Mouse (Mus musculus) embryonic facial prominence, embryonic 12.5 days (tissue): ENCODE measurements at regions not wholly inside any gene's neighbourhood (a gene's known extent, or its start where the extent isn't known, plus 50 kb on each side); places are given as distances from the start of the nearest gene placed in this dataset.
"Not testable (repeated sequence)": the region's sequence is repeated elsewhere in the genome, so short reads cannot be mapped to it uniquely, and the experiment has no call there.

ENCODE experiments used
- ATAC-seq: fragments of 200-750 bp; cut with Nextera tagmentation; 2 replicates; pipeline ENCODE4 v1.8.0; 2017; ENCODE audit not compliant: insufficient number of reproducible peaks, insufficient read depth, low FRiP score, low TSS enrichment
- H3K27ac ChIP-seq: fragments of 300-500 bp; sonication (generic); 2 replicates; pipeline ENCODE4 v1.5.1; 2016; ENCODE audit warnings: mild to moderate bottlenecking
- H3K27me3 ChIP-seq: fragments of 300-500 bp; sonication (generic); 2 replicates; pipeline ENCODE4 v1.6.1; 2016; ENCODE audit warnings: mild to moderate bottlenecking, moderate library complexity
- H3K36me3 ChIP-seq: fragments of 300-500 bp; sonication (generic); 2 replicates; pipeline ENCODE4 v1.6.1; 2016; ENCODE audit warnings: mild to moderate bottlenecking
- H3K4me1 ChIP-seq: fragments of 300-500 bp; sonication (generic); 2 replicates; pipeline ENCODE4 v1.6.1; 2016
- H3K4me2 ChIP-seq: fragments of 300-500 bp; sonication (generic); replicated peaks from 2 replicates; pipeline ENCODE4 v1.6.1; 2016; ENCODE audit warnings: mild to moderate bottlenecking, moderate library complexity
- H3K4me3 ChIP-seq: fragments of 300-500 bp; sonication (generic); 2 replicates; pipeline ENCODE4 v1.5.1; 2016; ENCODE audit warnings: mild to moderate bottlenecking
- H3K9ac ChIP-seq: fragments of 300-500 bp; sonication (generic); 2 replicates; pipeline ENCODE4 v1.6.1; 2016; ENCODE audit warnings: mild to moderate bottlenecking, moderate library complexity
- H3K9me3 ChIP-seq: fragments of 300-500 bp; sonication (generic); 2 replicates; pipeline ENCODE4 v1.6.1; 2016; ENCODE audit warnings: mild to moderate bottlenecking, moderate library complexity
- WGBS: fragments of 180-500 bp; shearing (Covaris S2); methylation state at CpG from one replicate; pipeline ENCODE4 v1.1.7; 2016; 5-methylcytosine and 5-hydroxymethylcytosine counted together

DNA sequence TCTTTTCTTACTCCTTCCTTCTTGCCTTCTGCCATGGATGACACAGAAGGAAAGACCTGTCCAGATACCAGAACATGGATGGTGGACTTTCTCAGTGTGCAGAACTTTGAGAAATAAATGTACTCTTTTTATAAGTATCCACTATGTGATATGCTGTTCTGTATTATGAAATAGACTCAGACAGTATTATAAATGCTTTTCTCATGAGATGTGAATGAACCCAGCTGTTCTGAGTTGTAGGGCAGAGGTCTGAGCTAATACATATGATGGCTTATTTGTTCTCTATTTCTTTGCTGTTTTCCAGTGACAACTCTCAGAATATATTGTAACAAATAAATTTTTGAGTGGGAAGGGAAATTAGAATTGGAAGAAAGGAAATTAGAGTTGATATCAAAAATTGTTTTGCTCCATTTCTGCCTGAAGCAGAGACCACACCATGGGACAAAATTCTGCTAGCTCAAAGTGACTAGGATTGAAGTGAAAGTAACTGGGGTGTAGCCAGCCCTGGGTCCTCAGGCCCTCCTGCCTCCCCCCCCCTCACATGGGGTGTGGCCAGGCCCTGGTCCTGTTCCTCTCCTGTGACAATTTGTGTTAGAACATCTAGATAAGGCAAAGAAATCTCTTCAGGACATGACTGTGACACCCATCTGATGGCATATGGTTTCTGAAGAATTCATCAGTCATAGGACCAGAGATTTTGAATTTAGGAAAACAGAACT, 164.5 kb downstream of the Mterf1b start:
- H3K9me3 ChIP-seq, H3K27me3 ChIP-seq, H3K27ac ChIP-seq, ATAC-seq, H3K4me2 ChIP-seq, H3K36me3 ChIP-seq, H3K4me3 ChIP-seq, H3K9ac ChIP-seq: not testable (repeated sequence)
- peaks cover 19% of the 10 kb centered on the region; the same call in 1 of the 2 replicates for H3K4me1 ChIP-seq

DNA sequence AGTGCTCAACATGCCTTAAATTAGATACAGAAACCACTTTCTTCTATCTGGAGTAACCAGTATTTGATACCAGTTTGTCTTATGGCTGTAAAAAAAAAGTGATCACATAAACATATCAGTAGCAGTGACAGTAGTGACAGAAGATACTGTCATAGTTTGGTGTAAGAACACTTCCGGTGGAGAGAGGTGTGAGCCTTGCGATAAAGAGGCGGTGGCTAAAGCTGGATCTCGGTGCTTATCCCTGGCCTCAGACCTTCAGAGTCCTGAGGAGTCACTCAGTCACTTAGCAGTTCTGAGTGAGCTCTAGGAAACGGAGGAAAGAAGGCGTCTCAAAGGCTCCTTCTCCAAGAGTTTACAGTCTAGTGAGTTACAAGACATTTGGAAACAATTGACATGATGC, 169.4 kb downstream of the Mterf1b start:
- not testable (repeated sequence) for H3K27ac ChIP-seq, H3K27me3 ChIP-seq, H3K4me3 ChIP-seq, H3K4me1 ChIP-seq, H3K9ac ChIP-seq, H3K4me2 ChIP-seq, H3K36me3 ChIP-seq, ATAC-seq, H3K9me3 ChIP-seq
- WGBS, result 85% methylated on average over 6 of the region's 6 CpGs

DNA sequence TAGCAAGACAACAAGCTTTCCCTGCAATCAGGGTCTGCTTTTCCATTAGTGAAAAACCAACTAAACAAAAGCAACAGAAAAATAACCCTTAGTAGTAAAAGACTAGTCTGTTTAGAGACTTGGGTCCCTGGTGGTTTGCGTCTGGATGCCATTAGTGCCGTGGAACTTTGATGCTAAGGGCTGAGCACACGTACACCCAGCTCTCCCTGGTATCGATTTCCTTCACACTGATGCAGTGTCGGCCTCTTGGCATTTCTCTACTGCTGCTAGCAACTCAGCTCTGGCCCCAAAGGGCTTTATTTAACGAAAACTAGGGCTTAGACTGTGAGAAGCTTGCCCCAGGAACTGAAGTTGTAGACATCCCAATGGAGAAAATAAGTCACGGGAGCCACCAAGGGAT, 192.6 kb downstream of the Mterf1b start:
- H3K4me3 ChIP-seq, ATAC-seq, H3K9me3 ChIP-seq, H3K27ac ChIP-seq, H3K4me2 ChIP-seq, H3K36me3 ChIP-seq, H3K4me1 ChIP-seq, H3K9ac ChIP-seq, H3K27me3 ChIP-seq: not testable (repeated sequence)
- WGBS, result 15% methylated on average over 7 of the region's 7 CpGs

DNA sequence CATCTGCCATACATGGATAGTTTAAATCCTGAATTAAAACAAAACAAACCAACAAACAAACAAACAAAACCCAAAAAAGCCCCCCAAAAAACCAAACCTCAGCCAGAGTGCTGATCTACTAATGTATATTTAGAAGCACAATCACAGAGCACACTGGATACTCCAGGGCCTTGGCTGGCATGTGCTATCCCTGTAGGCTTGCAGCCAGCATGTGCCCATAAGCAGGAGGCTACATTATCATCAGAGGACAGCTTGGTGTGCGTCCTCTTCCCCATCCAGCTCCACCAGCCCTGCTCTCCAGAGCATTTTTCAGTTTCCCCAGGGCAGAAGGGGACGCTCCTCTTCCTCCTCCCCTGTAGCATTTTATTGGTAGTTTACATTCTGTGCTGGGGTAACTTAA, 198.9 kb downstream of the Mterf1b start:
- Histone ChIP-seq H3K4me2 (no peak overlapping the region), H3K36me3 (no peaks in the 10 kb centered on the region), H3K27me3 (no peaks in the 10 kb centered on the region), H3K9ac (no peak overlapping the region), H3K9me3 (no peaks in the 10 kb centered on the region), H3K4me3 (no peak overlapping the region), H3K4me1 (no peaks in the 10 kb centered on the region), H3K27ac (no peak overlapping the region)
- no peak for ATAC-seq
- 68% methylated on average over 2 of the region's 2 CpGs for WGBS

DNA sequence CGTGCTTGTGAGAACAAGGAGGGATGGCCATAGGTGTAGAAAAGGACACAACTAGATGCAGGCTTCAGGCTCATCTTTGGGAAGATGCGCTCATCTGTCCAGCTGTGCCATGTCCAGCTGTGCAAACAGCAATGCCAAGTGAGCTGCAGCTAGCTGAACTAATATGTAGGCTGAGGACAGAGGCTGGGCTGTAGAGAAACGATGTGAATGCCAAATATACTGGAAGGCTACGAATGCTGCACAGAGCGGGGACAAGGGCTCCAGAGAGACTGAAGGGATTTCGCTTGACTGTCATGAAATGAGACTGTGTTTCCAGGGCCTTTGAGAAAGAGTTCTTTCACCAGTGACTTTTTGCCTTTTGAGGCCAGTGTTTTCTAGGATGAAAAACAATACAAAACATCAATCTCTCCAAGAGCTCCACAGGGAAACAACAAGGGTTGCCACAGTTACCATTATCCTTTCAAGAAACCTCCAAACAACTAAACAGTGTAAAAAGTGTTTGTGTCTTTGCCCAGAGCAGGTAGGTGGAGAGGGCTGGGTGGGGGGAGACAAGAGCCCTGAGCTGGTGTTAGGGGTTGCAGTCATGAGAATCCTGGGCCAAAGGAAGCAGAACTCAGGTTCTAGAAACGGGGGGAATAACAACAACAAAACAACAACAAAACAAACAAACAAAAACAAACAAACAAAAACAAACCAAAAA, 202.3 kb downstream of the Mterf1b start:
- H3K36me3 ChIP-seq, ATAC-seq, H3K27me3 ChIP-seq, H3K4me1 ChIP-seq, H3K9ac ChIP-seq, H3K27ac ChIP-seq, H3K4me2 ChIP-seq, H3K4me3 ChIP-seq, H3K9me3 ChIP-seq: not testable (repeated sequence)
- WGBS, result 78% methylated on average over 6 of the region's 7 CpGs

DNA sequence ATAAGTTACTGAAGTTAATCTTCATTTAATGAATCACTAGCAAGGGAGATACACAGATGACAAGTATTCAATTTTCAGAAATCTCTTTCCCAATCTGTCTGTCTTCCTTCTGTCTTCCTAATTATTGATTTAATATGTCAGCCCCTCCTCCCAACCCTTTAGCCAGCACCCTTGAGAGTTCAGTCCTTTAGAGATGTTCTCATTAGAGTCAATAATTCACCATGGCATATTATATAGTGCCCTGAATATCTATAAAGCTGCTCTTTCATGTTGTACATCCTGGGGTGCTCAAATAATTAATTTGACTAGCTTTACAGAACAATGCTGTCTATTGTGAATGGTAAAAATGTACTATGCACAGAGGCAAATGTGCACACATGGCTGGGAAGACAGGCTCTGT, 205.9 kb downstream of the Mterf1b start:
- Histone ChIP-seq H3K27ac (no peak overlapping the region), H3K4me3 (no peak overlapping the region), H3K4me2 (no peak overlapping the region), H3K4me1 (no peaks in the 10 kb centered on the region), H3K27me3 (no peaks in the 10 kb centered on the region), H3K9me3 (no peaks in the 10 kb centered on the region), H3K36me3 (no peaks in the 10 kb centered on the region), H3K9ac (no peak overlapping the region)
- ATAC-seq, result no peak

DNA sequence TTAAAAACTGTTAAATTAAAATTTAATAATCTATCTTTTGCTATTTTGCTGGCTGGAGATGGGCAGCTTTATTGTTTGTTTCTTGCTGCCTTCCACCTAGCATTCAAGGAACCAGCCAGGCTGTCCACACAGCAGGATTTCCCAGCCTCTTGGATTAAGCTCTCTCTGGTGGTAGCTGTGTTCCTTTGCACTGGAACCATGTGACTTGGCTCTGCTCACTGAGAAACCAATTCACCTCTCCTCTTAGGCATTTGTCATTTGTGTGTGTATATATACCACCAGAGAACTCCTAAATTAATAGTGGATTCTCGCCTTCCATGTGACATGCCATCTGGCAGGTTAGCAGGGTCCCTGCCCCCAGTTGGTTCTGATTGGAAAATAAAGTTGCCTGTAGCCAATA, 225.6 kb downstream of the Mterf1b start:
- Histone ChIP-seq H3K27ac (no peak overlapping the region), H3K4me2 (no peak overlapping the region), H3K27me3 (no peaks in the 10 kb centered on the region), H3K4me3 (no peak overlapping the region), H3K9me3 (no peaks in the 10 kb centered on the region), H3K9ac (no peak overlapping the region), H3K4me1 (no peaks in the 10 kb centered on the region), H3K36me3 (no peaks in the 10 kb centered on the region)
- ATAC-seq, result no peak
- WGBS, result 91% methylated on average over 1 of the region's 1 CpGs
